Mouse (Mus musculus) ovary, postnatal 10 days (tissue): ENCODE measurements around the gene Sema4g.
A peak's percentile ranks its signal among the peaks of the same experiment; 100 is the strongest.
"Not testable (repeated sequence)": the region's sequence is repeated elsewhere in the genome, so short reads cannot be mapped to it uniquely, and the experiment has no call there.

Experiments
- DNase-seq: peaks from one replicate; pipeline ENCODE4 v3.0.0; 2022; ENCODE audit warnings: low spot score

Gene Sema4g

GRCm38 (mm10) chr19:45024775-45025174, 35.9 kb downstream of the Sema4g start:
- no peak for DNase-seq

GRCm38 (mm10) chr19:45025937-45026568, 37.2 kb downstream of the Sema4g start:
- DNase-seq: no peak

- no peak for DNase-seq
Observed at GRCm38 (mm10) chr19:45026958-45027670, 38.2 kb downstream of the Sema4g start.

- DNase-seq: no peak
Observed at GRCm38 (mm10) chr19:45027848-45028247, 38.9 kb downstream of the Sema4g start.

GRCm38 (mm10) chr19:45028746-45029145, 39.8 kb downstream of the Sema4g start:
- no peak for DNase-seq

GRCm38 (mm10) chr19:45029571-45029970, 40.7 kb downstream of the Sema4g start:
- DNase-seq: no peak

GRCm38 (mm10) chr19:45030111-45030510, 41.2 kb downstream of the Sema4g start:
- no peak for DNase-seq

- DNase-seq: no peak
Observed at GRCm38 (mm10) chr19:45030746-45031693, 42.1 kb downstream of the Sema4g start.

GRCm38 (mm10) chr19:45031780-45032179, 42.9 kb downstream of the Sema4g start:
- no peak for DNase-seq

- DNase-seq: no peak
Observed at GRCm38 (mm10) chr19:45032570-45033332, 43.9 kb downstream of the Sema4g start.

- DNase-seq: no peak
Observed at GRCm38 (mm10) chr19:45036867-45037266, 48.0 kb downstream of the Sema4g start.

GRCm38 (mm10) chr19:45038198-45038597, 49.3 kb downstream of the Sema4g start:
- DNase-seq: not testable (repeated sequence)

GRCm38 (mm10) chr19:45040214-45040613, 51.3 kb downstream of the Sema4g start:
- no peak for DNase-seq

- no peak for DNase-seq
Observed at GRCm38 (mm10) chr19:45044389-45044927, 55.6 kb downstream of the Sema4g start.

GRCm38 (mm10) chr19:45045236-45045635, 56.3 kb downstream of the Sema4g start:
- no peak for DNase-seq

- DNase-seq: no peak
Observed at GRCm38 (mm10) chr19:45045651-45046050, 56.8 kb downstream of the Sema4g start, which contains the start of gene Pdzd7. Pdzd7 (minus strand) TSS chr19:45045717.

- peak; percentile 44 for DNase-seq
Observed at GRCm38 (mm10) chr19:45046523-45047321, 57.8 kb downstream of the Sema4g start.

- peak; percentile 87 for DNase-seq
Observed at GRCm38 (mm10) chr19:45047417-45047934, 58.6 kb downstream of the Sema4g start, which contains the start of gene Sfxn3. Sfxn3 (plus strand) TSS chr19:45047503.

GRCm38 (mm10) chr19:45047935-45048643, 59.2 kb downstream of the Sema4g start:
- DNase-seq: no peak
